Mouse (Mus musculus) ES-CJ7 (cell line): ENCODE results near the gene Naa60.
"Not testable (repeated sequence)": the region's sequence is repeated elsewhere in the genome, so short reads cannot be mapped to it uniquely, and the experiment has no call there.

Source experiments
- DNase-seq: peaks from one replicate; pipeline ENCODE4 v3.0.0; 2011; ENCODE audit warnings: low read depth, low spot score

Gene Naa60

DNA sequence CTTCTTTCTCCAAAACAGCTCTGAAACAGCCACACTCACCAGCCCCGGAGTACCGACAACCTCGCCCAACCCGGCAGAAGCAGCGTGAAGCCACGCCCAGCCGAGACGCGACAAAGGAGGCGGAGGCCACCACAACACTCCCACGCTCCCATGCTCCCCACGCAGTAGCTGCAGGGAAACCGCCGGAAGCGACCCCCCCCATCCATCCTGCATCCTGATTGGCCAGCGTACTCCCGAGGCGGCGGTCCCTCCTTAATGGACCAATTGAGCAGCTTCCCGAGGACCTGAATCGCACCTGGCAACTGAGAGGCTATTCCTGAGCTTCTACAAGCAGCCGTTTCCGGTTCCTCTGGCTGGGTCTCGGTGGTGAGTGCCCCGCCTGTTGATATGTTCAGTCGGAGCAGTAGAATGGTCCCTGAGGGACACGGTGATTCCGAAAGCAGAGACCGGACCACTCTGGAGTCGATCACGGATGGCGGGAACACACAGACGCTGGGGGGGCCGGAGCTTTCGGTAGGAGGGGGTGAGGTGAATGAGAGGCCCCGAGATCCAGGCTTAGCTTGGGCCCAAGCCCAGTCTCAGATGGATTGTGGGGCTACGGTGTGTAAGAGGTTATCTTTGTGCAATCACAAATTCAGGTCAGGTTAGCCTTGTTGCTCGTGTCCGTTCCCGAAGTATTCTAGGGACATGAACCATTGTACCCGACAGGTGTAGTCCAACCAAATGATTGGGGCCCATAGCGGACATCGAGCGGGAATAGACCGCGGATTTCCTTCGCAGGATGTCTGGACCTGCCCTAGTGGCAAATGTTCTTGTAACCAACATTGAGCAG lies at the start of gene Naa60:
Gene Naa60 (plus strand): TSS at position 160 of the 832 bp plus-strand sequence.
- peak; percentile 97 for DNase-seq

GRCm38 (mm10) chr16:3828021-3828420 lies 44.2 kb upstream of the Naa60 start:
- DNase-seq = no peak

DNA sequence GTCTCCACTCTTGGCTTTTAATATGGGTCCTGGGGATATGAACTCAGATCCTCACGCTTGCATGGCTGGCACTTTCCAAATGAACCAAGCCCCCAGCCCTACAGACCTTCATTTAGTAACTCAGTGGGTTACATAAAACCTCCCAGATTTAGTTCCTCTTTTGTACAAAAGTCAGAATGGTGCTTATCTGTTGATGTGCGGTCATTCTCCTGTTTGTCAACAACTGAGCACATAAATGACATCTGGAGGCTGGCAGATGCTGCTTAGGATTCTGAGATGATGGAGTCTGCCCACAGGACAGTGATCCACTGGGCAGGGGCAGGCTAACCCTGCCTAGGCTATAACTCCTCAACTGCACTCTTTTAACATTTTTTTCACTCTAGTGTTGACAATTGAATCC lies 42.4 kb upstream of the Naa60 start:
- no peak for DNase-seq

- DNase-seq = peak; percentile 49
Observed at GRCm38 (mm10) chr16:3830588-3831109, 41.5 kb upstream of the Naa60 start, which contains the start of gene Olfr15. Gene Olfr15, plus strand, starts transcription at chr16:3830878.

- no peak for DNase-seq
Observed at GRCm38 (mm10) chr16:3835461-3835860, 36.7 kb upstream of the Naa60 start.

DNA sequence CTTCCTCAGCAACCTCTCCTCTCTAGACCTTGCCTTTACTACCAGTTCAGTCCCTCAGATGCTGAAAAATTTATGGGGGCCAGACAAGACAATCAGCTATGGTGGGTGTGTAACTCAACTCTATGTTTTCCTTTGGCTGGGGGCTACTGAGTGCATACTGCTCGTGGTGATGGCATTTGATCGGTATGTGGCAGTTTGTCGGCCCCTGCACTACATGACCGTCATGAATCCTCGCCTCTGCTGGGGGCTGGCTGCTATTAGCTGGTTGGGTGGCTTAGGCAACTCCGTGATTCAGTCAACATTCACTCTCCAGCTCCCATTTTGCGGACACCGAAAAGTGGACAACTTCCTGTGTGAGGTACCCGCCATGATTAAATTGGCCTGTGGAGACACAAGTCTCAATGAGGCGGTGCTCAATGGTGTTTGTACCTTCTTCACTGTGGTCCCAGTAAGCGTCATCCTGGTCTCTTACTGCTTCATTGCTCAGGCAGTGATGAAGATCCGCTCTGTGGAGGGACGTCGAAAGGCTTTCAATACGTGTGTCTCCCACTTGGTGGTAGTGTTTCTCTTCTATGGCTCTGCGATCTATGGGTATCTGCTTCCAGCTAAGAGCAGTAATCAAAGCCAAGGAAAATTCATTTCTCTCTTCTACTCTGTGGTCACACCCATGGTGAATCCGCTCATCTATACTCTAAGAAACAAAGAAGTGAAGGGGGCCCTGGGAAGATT lies 32.9 kb upstream of the Naa60 start:
- peak; percentile 79 for DNase-seq

DNA sequence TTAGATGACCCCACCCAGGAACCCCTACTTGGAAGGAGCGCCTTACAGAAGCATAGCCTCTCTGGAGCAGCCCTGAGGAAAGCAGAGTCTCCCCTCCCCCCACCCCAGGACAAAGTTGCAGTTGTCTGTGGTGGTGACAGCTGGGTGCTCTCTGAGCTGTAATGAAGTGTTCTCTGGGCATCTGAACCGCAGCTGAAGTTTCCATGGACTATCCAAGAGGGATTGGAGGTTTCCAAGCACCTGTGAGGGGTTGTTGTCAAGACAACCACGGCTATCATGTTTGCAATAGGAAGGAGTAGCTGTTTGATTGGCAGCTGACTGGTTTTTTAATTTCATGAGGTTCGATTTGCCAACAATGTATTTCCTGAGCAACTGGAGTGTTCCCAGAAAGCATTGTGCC lies 29.2 kb upstream of the Naa60 start:
- peak; percentile 38 for DNase-seq

GRCm38 (mm10) chr16:3843796-3844195 lies 28.4 kb upstream of the Naa60 start:
- no peak for DNase-seq

- peak; percentile 95 for DNase-seq
Observed at GRCm38 (mm10) chr16:3846711-3847518, 25.3 kb upstream of the Naa60 start, which contains the start of gene Zfp174. Gene Zfp174, plus strand, starts transcription at chr16:3847268.

- peak; percentile 23 for DNase-seq
Observed at GRCm38 (mm10) chr16:3847871-3848270, 24.3 kb upstream of the Naa60 start.

DNA sequence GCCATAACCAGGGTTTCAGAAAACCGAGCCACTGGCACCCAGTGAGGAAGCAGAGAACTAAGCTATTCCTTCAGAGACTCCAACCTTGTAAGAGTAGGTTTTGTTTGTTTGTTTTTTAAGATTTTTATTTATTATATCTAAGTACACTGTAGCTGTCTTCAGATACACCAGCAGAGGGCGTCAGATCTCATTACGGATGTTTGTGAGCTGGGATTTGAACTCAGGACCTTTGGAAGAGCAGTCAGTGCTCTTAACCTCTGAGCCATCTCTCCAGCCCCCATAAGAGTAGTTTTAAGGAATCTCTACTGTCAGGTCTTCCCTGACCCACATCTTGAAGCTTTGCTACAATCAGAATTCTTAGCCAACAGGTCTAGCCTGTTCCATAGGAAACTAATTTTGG lies 23.8 kb upstream of the Naa60 start:
- no peak for DNase-seq

DNA sequence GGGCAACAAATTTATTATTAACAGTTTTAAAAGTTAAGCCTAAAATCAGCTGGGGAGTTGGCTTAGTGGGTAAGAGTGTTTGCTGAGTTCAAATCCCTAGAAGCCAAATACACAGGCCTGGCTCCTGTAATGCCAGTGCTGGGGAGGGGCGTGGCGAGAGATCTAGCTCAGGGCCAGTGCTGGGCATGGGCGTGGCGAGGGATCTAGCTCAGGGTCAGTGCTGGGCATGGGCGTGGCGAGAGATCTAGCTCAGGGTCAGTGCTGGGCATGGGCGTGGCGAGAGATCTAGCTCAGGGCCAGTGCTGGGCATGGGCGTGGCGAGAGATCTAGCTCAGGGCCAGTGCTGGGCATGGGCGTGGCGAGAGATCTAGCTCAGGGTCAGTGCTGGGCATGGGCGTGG lies 20.9 kb upstream of the Naa60 start:
- not testable (repeated sequence) for DNase-seq

GRCm38 (mm10) chr16:3852586-3852985 lies 19.6 kb upstream of the Naa60 start:
- DNase-seq = no peak

DNA sequence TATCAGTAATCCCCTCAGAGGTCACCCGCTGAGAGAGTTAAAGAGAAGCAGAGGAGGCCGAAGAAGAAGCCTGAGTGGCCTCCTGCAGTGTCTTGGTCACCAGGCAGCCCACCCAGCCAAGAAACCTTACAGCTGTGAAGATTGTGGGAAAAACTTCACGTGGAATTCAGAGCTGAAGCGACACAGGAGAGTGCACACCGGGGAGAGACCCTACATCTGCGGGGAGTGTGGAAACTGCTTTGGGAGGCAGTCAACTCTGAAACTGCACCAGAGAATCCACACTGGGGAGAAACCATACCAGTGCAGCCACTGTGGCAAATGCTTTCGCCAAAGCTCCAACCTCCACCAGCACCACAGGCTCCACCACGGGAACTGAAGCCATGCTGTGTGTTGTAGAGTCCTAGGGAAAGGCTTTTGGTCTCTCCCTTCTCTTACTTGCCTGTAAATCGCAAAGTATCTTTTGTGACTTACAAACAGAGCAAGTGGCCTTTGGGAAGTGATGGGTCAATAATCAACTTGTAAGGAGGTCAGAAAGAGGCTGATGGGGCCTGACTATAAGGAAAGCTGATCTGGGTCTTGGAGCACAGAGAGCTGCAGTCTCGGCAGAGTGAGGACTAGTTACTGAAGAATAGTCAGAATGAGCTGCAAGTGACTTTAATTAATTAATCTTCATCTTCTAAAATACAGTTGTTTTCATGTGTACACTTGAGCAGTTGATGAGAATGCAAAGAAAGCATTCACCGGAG lies 17.6 kb upstream of the Naa60 start:
- no peak for DNase-seq

- no peak for DNase-seq
Observed at GRCm38 (mm10) chr16:3855776-3856175, 16.4 kb upstream of the Naa60 start.

GRCm38 (mm10) chr16:3859254-3859653 lies 12.9 kb upstream of the Naa60 start:
- DNase-seq = no peak

GRCm38 (mm10) chr16:3871815-3872214 lies 360 bp upstream of the Naa60 start:
- DNase-seq = no peak

GRCm38 (mm10) chr16:3876346-3876745 lies 4.2 kb downstream of the Naa60 start:
- DNase-seq = no peak

- DNase-seq = peak; percentile 87
Observed at GRCm38 (mm10) chr16:3884201-3885064, 12.3 kb downstream of the Naa60 start, which contains the start of the genes Zfp597 and Gm20695. Gene Zfp597, minus strand, starts transcription at chr16:3884561. Gene Gm20695, plus strand, starts transcription at chr16:3884648.
